Mouse (Mus musculus) liver, adult 2 months (tissue): ENCODE measurements at regions not wholly inside any gene's neighbourhood (a gene's known extent, or its start where the extent isn't known, plus 50 kb on each side); places are given as distances from the start of the nearest gene placed in this dataset.

ENCODE experiments used
- CTCF ChIP-seq: fragments of 200-500 bp; IDR thresholded peaks from 2 replicates; pipeline ENCODE4 v1.5.1; 2011; ENCODE audit warnings: low read depth, low read length, control low read depth
- POLR2A ChIP-seq: fragments of 200-500 bp; IDR thresholded peaks from 2 replicates; pipeline ENCODE4 v1.6.1; 2011; ENCODE audit warnings: low read length, control low read depth; ENCODE audit not compliant: insufficient read depth; ENCODE audit errors: extremely low read depth

- no peak for TF ChIP-seq CTCF
- no peak for TF ChIP-seq POLR2A
These were observed 473.0 kb downstream of the Nyap2 start for GRCm38 (mm10) chr1:81549706-81550105.
